Mouse (Mus musculus) embryo, embryonic 9.5 days (tissue): ENCODE measurements around the gene Ddit4.
"Not testable (repeated sequence)": the region's sequence is repeated elsewhere in the genome, so short reads cannot be mapped to it uniquely, and the experiment has no call there.

ENCODE experiments used
- DNase-seq: peaks from one replicate; pipeline ENCODE4 v3.0.0-alpha.2; 2017; ENCODE audit errors: extremely low spot score

The Ddit4 gene

DNA sequence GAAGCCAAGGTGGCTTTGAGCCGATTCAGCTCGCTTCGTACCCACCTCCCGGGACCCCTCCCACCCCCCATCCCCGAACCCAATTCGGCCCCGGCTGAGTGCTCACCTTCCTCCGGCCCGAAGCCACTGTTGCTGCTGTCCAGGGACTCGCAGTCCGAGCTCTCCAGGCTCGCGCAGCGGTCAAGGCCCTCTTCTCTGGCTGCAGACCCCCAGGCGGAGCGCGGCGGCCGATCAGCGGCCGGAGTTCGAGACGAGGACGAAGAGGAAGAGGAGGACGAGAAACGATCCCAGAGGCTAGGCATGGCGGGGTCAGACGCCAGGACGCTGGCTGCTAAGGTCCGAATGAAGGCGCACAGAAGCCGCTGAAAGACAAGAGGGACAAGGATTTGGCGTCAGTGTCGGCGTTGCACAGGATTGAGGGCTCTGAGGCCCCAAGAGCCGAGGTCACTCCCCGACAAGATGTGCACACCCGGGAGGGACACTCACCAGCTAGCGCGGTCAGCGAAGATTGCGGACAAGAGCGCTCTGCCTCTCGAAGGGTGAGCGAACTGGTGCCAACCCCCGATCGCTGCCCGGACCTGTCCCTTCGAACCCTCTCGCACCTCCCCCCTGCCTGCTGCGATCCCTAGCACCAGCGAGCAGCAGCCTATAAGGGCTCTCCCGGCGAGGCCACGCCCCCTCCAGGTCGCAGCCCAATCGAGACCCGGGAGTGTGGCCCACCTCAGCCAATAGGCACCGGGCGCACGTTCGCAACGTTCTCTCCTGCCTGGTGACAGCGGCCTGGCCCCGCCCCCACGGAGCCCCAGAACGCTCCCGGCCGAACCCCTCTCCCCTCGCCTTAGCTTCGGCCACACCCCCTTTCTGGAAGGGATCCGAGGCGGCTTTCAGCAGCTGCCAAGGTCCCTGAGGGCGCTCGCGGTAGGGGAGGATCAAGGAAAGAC, at the start of gene Ddit4:
TSS of gene Ddit4 (minus strand) at position 624 of the 941 bp plus-strand sequence.
- peak; percentile 99 for DNase-seq

DNA sequence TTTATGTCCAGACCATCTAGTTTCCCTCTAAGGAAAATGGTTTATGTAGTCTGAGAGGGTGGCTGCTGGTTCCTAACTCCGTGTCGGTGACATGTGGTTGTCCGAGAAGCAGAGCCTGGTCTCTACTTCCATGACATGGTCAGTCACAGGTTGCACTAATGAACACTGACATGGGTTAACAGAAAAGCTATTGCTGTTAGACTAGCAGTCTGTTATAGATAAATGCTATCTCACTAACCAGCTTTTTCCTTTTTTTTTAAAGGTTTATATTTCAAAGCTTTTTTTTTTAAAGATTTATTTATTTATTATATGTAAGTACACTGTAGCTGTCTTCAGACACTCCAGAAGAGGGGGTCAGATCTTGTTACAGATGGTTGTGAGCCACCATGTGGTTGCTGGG, 47.4 kb upstream of the Ddit4 start:
- DNase-seq: no peak

DNA sequence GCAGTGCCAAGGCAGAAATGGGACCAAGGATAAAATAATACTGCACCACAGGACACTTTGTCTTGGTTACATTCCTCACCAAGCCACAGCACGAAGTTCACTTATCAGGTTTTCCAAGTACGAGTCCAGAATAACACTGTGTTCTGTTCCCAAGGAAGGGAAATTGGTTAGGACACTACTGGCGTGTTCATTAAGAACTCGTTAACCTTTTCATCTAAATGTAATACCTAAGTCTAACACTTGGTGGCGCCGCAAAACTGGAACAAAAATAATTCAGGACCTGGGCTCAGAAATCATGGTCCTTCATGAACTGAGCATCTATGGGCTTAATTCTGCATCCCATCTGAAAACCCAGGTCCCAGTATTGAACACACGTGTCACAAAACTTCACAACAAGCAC, 46.0 kb upstream of the Ddit4 start:
- peak; percentile 77 for DNase-seq

DNA sequence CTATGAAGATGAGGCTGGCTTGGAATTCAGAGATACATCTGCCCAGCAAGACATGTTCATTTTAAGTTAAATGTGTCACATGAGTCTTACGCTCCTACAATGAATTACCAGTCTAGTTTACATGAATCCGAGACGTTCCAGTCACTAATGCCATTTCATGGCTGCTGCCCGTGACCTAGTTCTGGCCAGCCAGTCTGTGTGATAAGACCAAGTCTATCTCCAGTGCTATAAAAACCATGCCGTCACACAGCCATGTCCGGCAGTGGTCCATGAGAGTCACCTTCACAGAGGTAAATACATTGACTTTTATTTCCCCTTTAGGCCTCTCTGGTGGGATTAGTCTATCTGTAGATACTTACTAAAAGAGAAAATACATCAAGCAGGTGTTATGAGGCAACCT, 44.3 kb upstream of the Ddit4 start:
- no peak for DNase-seq

DNA sequence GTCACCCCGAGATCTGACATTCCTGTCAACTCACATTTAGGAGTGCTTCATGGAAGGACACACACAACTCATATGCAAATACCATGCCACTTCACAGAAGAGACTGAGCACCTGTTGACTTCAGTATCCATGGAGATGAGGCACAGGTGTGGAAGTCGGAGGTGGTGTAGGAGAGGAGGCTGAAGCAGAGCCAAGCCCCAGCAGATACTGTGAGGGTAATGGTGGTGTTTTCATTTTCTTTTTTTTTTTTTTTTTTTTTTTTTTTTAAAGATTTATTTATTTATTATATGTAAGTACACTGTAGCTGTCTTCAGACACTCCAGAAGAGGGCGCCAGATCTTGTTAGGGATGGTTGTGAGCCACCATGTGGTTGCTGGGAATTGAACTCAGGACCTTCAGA, 42.2 kb upstream of the Ddit4 start:
- not testable (repeated sequence) for DNase-seq

DNA sequence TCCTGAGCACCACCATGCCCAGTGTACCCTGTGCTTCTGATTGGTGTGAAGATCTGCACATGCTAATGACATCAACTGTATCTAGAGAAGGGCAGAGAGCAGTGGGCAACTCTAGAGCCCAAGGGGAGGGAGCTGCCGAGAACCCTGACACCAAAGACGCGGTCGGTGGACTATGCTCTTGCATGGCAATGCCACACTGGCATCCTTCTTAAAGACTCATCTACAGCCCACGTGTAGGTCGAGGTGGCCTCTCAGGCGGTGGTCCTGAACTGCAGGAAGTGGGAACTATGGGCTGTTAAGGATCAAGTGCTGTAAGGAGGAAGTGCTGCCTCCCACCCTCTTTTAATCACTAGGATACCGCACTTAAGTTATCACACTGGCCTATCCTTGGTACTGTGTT, 40.4 kb upstream of the Ddit4 start:
- no peak for DNase-seq

DNA sequence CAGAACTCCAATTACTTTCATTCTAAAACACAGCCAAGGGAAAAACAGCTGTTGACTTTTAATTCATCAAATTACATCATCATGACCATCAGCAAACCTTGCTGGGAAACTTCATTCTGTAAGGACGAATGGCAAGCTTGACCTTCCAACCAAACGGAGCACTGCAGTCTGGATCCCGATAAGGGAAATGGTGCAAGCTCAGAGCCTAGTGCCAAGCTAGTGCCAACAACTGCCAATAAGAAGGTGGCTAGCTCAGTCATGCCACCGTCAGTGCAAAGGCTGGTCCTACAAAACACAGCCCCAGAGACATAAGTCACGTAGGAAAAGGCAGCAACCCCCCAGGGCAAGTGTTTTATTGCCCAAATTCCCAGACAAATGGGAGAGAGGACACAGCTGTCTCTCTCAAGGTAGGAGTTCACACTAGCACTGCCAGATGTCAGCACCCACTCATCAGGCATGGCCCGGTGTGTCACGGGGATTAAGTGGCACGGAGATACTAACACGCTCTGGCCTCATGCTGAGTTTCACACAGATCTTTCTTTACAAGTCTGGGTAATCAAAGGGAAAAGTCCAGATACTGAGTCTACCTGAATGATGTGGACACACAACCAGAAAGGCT, 39.7 kb upstream of the Ddit4 start:
- DNase-seq: no peak

DNA sequence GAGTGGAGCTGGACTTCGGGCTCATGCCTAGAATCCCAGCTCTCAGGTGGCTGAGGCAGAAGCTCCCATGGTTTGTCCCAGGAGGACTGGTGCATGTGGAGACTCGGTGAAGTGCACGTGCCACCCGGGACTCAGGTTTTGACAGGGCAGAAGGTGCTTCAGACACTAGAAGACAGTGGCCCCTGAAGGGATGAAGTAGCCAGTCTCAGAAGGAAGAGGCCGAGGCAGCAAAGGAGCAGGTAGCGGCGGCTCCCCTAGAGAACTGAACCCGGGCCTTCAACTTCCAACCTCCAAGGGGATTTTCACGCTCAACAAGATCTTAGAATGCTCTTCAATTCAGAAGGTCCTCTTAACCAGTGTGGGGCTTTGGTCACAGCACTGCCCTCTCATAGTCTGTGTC, 38.8 kb upstream of the Ddit4 start:
- DNase-seq: no peak

DNA sequence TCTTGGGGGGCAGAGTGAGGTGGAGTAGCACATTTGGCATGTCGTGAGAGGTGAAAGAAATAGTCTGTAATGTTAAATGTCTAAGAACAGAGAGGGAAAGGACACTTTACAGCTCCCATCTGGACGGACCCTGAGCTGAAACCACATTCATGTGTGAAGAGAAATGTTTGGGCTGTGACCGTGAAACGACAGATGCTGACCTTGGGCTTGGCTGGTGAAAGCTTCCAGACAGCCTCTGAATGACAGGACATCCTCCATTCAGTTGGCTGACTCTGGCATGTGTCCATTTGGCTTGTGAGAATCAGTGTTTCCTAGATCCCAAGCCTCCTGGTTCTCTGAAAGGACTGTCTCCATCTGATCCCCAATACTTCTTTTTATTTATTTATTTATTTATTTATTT, 36.4 kb upstream of the Ddit4 start:
- DNase-seq: no peak

DNA sequence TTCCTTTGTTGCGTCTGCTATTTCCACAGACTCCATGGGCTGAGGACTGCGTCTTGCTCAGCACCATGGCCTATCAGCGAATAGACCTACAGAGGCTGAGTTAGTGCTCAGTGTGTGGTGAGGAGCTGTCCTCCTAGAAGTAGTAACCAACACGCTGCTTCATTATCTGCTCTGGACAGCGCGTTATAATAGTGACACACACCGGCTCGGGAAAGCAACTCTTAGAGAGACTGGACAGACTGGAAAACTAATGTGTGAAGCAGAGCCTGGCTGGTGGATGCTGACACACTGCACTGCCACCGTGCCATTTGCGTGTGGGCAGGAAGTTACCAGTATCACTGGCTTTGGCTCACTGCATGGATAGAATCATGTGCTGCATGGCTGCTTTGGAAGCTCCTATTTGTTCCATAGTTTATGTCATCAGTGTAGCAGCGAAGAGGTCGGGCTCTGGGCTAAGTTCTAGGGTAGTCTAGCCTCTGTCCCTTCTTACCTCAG, 30.8 kb upstream of the Ddit4 start:
- no peak for DNase-seq

DNA sequence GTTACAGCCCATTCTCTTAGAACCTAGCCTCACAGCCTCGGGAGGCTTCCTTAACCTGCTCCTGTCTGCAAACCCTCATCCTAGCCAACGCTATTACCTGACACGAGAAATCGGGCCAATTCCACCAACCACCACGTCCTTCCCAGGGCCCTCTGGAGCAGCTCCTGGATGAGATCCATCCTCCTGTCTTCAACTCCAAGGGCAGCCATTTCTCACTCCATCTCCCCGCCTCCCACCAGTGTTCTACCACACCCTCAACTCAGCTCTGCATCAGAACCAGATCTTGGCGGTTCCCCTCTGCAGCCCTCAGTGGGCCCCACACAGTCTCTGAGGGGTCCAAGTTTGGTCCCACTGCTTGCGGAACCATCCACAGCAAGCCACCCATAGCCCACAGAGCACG, 30.2 kb upstream of the Ddit4 start:
- no peak for DNase-seq

DNA sequence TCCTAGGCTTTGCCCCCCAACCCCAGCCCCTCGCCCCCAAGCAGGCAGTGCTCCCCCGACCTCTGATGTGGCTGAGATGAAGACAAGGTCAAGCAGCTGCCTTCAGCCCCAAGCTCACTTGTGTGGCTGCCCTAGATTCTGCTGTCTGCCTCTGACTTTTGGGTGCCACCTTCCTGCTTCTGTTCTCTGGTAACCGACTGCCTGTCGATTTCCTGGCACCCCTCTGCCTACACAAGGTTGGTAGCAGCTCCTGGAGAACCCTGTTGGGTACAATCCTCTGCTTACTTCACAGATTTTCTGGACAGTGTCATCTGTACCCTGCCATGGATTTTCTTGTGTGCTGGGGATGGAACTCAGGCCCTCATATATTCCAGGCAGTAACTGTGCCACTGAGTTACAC, 29.7 kb upstream of the Ddit4 start:
- DNase-seq: no peak

DNA sequence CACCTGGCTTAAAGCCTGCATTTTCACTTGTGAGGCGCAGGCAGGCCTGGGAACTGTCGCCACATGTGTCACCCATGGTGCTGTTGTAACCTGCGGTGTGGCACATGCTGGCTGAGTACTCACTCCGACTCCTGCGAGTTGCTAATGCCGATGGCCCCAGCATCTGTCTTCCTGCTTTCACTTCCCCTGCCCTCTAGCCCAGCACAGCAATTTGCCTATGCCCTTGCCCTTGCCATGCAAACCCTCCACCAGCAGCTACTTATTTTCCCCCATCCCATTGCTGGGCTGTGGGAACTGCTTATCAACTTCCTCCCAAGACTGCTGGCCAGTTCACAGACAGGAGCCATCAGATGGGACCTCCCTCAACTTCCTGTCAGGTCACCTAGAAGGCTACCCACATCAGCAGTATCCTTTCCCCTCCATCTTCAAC, 29.2 kb upstream of the Ddit4 start:
- no peak for DNase-seq

DNA sequence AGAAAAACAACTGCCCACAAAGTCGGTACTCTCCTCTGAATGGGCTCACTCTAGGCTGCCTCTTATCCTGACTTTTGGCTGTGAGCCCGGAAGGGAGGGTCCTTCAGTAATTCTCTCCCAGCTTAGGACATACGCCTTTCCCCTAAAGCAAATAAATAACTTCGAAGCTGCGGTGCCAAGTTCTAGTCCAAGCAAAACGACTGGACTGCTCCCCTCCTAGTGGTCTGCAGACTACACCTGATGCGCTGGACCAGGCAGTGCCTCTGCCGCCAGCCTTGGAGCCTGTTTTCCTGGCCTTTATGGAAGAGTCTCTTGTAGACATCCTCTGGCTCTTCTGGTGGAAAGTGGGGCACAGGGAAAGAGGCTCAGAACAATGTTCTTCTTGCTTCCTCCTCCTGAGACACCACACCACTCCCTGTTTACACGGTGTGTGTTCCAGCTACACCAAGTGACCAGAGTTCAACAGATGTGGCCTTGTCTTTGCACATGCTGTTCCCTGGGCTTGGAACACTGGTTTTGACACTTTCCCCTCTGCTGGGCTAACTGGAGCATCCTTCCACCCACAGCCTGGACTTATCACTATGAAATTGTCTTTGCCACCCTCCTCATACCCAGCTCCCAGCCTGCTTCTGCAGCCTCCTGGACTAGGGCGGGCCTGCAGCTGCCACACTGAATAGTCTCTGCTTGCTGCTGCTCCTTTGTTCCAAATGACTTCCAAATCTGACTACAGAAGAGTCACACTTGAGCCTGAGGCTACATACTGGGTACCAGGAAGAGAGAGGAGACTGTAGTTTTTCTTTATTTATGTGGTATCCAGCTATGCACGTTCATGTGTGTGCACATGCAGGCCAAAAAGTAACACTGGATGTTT, 27.5 kb upstream of the Ddit4 start:
- no peak for DNase-seq

DNA sequence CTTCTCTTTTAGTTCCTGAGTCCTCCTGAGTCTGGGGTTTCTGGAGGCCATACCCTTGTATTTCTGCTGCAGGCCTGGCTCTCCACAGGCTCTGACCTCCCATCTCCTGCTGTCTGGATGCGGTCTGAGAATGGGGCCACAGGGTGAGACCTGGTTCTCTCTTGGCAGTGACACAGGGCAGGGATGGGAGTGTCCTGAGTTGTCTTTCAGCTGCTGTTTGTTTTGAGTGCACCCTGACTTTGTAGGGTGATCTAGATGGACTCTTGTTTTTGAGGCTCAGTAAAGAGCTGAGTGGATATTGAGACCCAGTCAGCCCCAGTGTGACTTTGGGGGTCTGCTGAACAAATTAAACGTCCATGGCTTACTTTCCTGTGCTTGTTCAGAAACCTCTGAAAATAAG, 26.8 kb upstream of the Ddit4 start:
- DNase-seq: no peak

DNA sequence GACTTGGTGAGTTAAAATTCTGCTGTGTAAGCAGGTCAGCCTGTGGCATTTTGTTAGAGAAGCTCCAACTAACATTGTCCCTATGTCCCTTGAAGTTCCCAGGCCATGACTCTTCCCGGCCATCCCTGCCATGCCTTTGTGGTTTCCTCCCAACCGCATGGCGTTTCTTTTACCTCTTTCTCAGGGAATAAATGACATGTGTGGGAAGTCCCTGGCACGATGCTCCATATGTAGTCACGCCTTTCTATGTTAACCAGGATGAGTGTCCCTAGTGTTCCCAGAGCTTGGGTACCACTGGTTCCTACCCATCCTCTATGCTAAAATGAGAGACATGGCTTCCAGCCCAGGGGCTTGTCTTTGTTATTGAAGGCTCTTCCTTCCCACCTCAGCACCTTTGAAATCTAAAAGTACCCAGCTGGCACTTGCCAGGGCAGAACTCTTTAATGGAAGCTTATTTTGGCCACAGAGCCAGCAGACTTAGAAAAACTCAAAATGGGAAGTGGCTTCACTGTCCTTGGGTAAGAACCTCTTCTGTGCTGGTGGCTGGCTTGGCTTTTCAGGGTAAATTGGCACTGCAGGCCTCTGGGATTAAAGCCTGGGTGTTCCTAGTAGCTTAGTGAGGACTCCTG, 26.2 kb upstream of the Ddit4 start:
- DNase-seq: no peak

DNA sequence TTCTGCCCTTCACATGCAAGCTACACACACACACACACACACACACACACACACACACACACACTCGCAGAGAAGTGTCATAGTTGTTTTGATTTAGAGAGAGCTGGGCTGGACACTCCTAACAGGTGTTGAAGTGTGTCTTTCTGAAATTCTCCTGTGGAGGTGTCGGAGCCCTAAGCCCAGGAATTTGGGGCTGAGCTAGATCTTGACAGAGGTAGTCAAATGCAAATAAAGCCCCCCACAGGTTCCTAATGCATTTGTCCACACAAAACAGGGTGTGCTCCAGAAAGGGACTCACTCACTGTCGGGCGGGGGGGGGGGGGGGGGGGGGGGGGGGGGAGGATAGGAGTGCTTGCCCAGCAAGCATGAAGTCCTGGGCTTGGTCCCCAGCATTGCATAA, 25.5 kb upstream of the Ddit4 start:
- no peak for DNase-seq

DNA sequence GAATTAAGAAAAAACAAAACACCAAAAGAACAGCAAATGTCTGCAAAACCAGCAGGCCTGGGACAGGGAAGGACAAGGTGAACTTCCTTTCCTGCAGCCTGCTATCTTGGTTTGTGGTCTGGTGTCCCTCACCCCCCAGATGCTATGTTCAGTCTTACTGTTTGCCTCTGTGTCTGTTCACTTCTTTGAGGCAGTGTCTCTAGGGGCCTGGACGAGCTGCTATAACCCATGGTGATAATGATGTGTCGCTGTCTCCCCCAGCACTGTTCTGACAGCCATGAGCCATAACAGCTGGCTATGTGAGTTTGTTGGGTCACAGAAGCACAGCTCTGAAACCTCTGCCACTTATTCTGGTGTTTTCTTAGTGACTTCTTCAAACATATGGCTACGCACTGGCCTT, 23.2 kb upstream of the Ddit4 start:
- no peak for DNase-seq

DNA sequence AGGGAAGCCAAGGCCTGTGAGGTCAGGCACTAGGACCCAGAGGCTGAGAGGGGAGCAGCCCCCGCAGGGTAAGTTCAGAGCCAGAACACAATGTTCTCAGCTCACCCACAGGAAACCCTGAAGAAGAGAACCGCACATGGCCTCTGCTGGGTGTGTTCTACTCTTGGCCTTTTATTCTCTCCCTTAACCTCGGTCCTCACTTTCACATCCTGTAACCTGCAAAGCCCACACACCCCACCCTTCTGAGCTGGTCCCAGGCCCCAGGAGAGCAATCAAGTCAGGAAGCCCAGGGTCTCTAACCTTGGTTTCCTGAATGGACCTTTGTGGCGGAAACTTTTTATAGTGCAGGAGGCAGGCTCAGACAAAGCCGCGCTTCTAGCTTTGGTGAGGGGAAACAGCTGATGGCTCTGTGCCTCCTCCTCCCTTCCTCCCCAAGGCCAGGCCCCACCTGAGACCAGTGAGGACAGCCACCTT, 22.6 kb upstream of the Ddit4 start:
- peak; percentile 42 for DNase-seq

DNA sequence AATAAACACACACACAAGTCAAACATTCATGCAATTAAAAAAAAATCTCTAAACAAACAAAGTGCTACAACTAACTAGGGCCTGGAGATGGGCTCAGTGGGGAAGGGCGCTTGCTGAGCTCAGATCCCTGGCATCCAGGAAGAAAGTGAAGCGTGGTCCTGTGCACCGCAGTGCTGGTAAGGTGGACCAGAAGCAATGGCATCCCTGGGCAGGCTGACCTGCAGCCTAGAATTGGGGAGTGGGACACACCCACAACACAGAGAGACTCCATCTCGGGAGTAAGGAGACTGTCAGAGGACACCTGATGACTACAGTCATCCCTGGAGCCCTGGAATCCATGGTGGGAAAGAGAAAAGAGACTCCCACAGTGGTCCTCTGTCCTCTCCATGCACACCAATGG, 21.8 kb upstream of the Ddit4 start:
- no peak for DNase-seq

DNA sequence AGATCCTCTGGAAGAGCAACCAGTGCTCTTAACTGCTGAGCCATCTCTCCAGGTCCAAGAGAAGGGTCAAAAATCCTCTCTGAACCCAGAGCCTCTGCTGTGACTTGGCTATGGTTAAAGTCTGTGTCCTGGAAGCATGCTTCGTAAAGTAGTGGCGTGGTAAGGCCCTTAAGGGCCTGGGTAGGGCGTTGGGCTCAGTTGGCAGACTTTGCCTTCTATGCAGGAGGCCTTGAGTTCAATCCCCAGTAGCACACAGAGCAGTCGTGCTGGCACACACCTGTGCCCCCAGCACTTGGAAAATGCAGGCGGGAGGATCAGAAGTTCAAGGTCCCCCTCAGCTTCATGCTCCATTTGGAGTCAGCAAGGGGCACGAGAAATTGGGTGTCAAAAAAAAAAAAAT, 21.4 kb upstream of the Ddit4 start:
- DNase-seq: no peak

DNA sequence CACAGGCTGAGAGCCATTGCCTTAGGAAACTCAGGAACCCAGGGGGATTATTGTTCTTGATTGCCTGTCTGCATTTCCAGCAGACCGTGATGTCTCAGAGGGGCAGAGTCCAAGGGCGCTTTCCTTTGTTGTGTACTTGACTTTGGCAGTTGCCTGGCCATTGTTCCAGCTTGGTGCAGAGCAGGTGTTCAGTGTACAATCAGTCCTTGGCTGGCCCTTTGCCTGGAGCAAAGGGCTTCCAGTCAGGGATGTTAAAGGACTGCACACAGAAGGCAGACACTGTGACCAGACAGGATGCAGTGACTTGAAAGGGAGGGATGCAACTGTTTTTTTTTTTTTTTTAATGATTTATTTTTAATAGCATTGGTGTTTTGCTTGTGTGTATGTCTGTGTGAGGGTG, 20.9 kb upstream of the Ddit4 start:
- DNase-seq: no peak
